Mouse (Mus musculus): ENCODE measurements around the gene Aars2. TPM values are rescaled to one million over a fixed set of nuclear protein-coding genes. Genes with fewer than 3 reads are reported as not detected.

Aars2 gene
- polyA plus RNA-seq, 1 experiment: 70.9 TPM

DNA sequence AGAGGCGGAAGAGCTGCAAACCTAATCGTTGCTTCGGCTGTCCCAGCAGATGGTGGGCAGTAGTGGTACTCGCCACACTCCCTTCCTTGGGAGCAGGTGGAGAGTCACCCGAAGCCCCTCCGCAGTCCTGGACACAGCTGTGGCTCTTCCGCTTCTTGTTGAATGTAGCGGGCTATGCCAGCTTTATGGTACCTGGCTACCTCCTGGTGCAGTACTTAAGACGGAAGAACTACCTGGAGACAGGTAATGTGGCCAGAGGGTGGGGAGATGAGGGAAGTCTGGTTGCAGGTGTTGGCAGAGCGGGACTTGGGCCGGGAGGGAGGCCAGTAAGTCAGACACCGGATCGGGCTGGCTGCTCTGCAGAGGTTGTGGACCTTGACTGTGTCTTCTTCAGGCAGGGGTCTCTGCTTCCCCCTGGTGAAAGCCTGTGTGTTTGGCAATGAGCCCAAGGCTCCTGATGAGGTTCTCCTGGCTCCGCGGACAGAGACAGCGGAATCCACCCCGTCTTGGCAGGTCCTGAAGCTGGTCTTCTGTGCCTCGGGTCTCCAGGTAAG lies 58.0 kb downstream of the Aars2 start:
- DNase-seq: no peak
- H3K4me3 ChIP-seq (ENCODE audit: control insufficient read depth, insufficient read depth, low read length): peak overlapping the region; percentile 88
- no peaks in the 10 kb centered on the region for H3K27me3 ChIP-seq (ENCODE audit: control insufficient read depth, insufficient read depth, low read length)
- TF ChIP-seq POLR2A (IDR thresholded peaks at IDR 0.05; ENCODE audit: control insufficient read depth, extremely low read depth, insufficient read depth, low read length, poor library complexity): no peak
- no peak for TF ChIP-seq CTCF (IDR thresholded peaks at IDR 0.05; ENCODE audit: borderline replicate concordance, control insufficient read depth, extremely low read depth, insufficient read depth, low read length, poor library complexity)
- peaks cover 14% of the 10 kb centered on the region for H3K4me1 ChIP-seq (replicated peaks; ENCODE audit: control insufficient read depth, insufficient read depth, low read length)
- 17% methylated on average over 18 of the region's 18 CpGs for WGBS
- H3K36me3 ChIP-seq (ENCODE audit: control insufficient read depth, insufficient read depth, low read length): peaks cover 39% of the 10 kb centered on the region
- H3K27ac ChIP-seq (ENCODE audit: control insufficient read depth, insufficient read depth, low read length): no peak overlapping the region; the same call in 1 of the 2 replicates

DNA sequence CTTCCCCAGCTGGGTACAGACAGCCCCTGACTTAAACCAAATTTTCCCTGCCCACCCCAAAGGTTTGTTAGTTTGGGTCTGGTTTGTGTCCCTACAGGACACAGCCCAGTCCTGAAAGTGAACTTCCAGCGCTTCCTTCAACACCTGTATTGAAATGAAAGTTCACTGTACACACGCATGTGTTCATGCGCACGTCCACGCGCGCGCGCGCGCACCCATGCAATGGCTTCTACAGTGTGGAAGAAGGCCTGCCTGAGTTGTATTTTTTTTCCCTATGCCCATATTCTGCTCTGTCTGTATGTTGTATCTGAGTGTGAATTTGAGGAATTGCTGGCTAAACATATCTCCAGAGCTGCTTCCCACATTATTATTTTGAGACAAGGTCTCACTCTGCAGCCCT lies 58.5 kb downstream of the Aars2 start:
- DNase-seq: no peak
- Histone ChIP-seq H3K36me3 (ENCODE audit: control insufficient read depth, insufficient read depth, low read length) (peaks cover 41% of the 10 kb centered on the region), H3K4me1 (replicated peaks; ENCODE audit: control insufficient read depth, insufficient read depth, low read length) (peaks cover 14% of the 10 kb centered on the region), H3K27ac (ENCODE audit: control insufficient read depth, insufficient read depth, low read length) (no peak overlapping the region), H3K4me3 (ENCODE audit: control insufficient read depth, insufficient read depth, low read length) (no peak overlapping the region), H3K27me3 (ENCODE audit: control insufficient read depth, insufficient read depth, low read length) (no peaks in the 10 kb centered on the region)
- TF ChIP-seq POLR2A (IDR thresholded peaks at IDR 0.05; ENCODE audit: control insufficient read depth, extremely low read depth, insufficient read depth, low read length, poor library complexity) (no peak), CTCF (IDR thresholded peaks at IDR 0.05; ENCODE audit: borderline replicate concordance, control insufficient read depth, extremely low read depth, insufficient read depth, low read length, poor library complexity) (no peak)
- 96% methylated on average over 11 of the region's 11 CpGs for WGBS

DNA sequence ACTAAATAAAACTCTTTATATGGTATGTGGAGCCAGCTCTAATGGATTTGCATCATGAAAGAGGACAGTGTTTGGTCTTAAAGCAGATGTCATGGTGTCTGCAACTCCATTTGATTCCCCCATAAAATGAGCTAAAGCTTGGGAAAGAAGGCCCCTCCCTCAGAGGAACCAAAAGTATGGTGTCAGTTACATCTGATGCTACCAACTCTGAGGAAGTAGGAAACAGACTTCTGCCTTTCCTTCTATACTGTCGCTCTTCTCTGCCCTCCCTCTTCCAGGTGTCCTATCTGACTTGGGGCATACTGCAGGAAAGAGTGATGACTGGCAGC lies 59.4 kb downstream of the Aars2 start:
- Histone ChIP-seq H3K4me1 (replicated peaks; ENCODE audit: control insufficient read depth, insufficient read depth, low read length) (peaks cover 14% of the 10 kb centered on the region), H3K4me3 (ENCODE audit: control insufficient read depth, insufficient read depth, low read length) (no peak overlapping the region), H3K36me3 (ENCODE audit: control insufficient read depth, insufficient read depth, low read length) (peaks cover 44% of the 10 kb centered on the region), H3K27me3 (ENCODE audit: control insufficient read depth, insufficient read depth, low read length) (no peaks in the 10 kb centered on the region), H3K27ac (ENCODE audit: control insufficient read depth, insufficient read depth, low read length) (no peak overlapping the region)
- WGBS: 75% methylated on average over 1 of the region's 1 CpGs
- TF ChIP-seq CTCF (IDR thresholded peaks at IDR 0.05; ENCODE audit: borderline replicate concordance, control insufficient read depth, extremely low read depth, insufficient read depth, low read length, poor library complexity): no peak
- no peak for TF ChIP-seq POLR2A (IDR thresholded peaks at IDR 0.05; ENCODE audit: control insufficient read depth, extremely low read depth, insufficient read depth, low read length, poor library complexity)
- DNase-seq: no peak

DNA sequence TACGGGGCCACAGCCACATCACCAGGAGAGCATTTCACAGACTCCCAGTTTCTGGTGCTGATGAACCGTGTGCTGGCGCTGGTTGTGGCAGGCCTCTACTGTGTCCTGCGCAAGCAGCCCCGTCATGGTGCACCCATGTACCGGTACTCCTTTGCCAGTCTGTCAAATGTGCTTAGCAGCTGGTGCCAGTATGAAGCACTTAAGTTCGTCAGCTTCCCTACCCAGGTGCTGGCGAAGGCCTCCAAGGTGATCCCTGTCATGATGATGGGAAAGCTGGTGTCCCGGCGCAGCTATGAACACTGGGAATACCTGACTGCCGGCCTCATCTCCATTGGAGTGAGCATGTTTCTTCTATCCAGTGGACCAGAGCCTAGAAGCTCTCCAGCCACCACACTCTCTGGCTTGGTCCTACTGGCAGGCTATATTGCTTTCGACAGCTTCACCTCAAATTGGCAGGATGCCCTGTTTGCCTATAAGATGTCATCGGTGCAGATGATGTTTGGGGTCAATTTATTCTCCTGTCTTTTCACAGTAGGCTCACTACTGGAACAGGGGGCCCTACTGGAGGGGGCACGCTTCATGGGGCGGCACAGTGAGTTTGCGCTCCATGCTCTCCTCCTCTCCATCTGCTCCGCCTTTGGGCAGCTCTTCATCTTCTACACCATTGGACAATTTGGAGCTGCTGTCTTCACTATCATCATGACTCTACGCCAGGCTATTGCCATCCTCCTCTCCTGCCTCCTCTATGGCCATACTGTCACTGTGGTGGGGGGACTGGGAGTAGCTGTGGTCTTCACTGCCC lies 59.9 kb downstream of the Aars2 start:
- no peak overlapping the region for H3K4me3 ChIP-seq (ENCODE audit: control insufficient read depth, insufficient read depth, low read length)
- DNase-seq: no peak
- TF ChIP-seq POLR2A (IDR thresholded peaks at IDR 0.05; ENCODE audit: control insufficient read depth, extremely low read depth, insufficient read depth, low read length, poor library complexity) (no peak), CTCF (IDR thresholded peaks at IDR 0.05; ENCODE audit: borderline replicate concordance, control insufficient read depth, extremely low read depth, insufficient read depth, low read length, poor library complexity) (no peak)
- peaks cover 14% of the 10 kb centered on the region for H3K4me1 ChIP-seq (replicated peaks; ENCODE audit: control insufficient read depth, insufficient read depth, low read length)
- 86% methylated on average over 18 of the region's 18 CpGs for WGBS
- no peak overlapping the region for H3K27ac ChIP-seq (ENCODE audit: control insufficient read depth, insufficient read depth, low read length)
- no peaks in the 10 kb centered on the region for H3K27me3 ChIP-seq (ENCODE audit: control insufficient read depth, insufficient read depth, low read length)
- peaks cover 49% of the 10 kb centered on the region for H3K36me3 ChIP-seq (ENCODE audit: control insufficient read depth, insufficient read depth, low read length)

DNA sequence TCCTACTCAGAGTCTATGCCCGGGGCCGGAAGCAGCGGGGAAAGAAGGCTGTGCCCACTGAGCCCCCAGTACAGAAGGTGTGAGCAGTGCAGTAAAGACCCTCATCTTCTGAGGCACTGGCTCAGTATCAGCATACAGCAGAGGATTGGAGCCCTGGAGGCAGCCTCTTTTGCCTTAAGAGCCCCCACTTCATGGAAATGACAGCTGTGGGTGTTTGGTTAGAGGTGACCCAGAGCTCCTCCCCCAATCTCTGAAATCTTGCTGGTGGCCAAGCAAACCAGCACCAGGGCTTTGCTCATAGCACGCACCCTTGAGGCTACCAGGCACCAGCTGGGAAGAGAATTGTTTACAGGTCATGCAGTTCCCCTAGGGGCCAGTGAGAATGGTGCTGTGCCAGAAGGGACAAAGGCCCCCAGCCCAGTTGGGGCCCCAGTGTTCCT lies 60.5 kb downstream of the Aars2 start:
- WGBS: 82% methylated on average over 4 of the region's 4 CpGs

DNA sequence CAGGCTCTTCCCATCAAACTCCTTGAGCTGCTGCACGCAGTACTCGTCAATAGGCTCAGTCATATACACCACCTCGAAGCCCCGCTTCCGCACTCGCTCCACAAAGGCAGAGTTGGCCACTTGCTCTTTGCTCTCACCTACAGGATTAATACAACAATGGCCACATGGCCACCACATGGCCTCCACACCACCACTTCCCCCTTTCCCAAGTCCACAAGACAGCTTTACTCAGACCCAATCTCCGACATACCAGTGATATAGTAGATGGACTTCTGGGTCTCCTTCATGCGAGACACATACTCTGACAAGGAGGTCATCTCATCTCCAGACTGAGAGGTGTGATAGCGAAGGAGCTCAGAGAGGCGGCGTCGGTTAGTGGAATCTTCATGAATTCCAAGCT lies 62.3 kb downstream of the Aars2 start:
- TF ChIP-seq CTCF (IDR thresholded peaks at IDR 0.05; ENCODE audit: borderline replicate concordance, control insufficient read depth, extremely low read depth, insufficient read depth, low read length, poor library complexity): no peak
- TF ChIP-seq POLR2A (IDR thresholded peaks at IDR 0.05; ENCODE audit: control insufficient read depth, extremely low read depth, insufficient read depth, low read length, poor library complexity): no peak
- DNase-seq: no peak
- Histone ChIP-seq H3K27ac (ENCODE audit: control insufficient read depth, insufficient read depth, low read length) (no peak overlapping the region), H3K4me3 (ENCODE audit: control insufficient read depth, insufficient read depth, low read length) (no peak overlapping the region), H3K36me3 (ENCODE audit: control insufficient read depth, insufficient read depth, low read length) (peaks cover 51% of the 10 kb centered on the region), H3K27me3 (ENCODE audit: control insufficient read depth, insufficient read depth, low read length) (no peaks in the 10 kb centered on the region), H3K4me1 (replicated peaks; ENCODE audit: control insufficient read depth, insufficient read depth, low read length) (peaks cover 13% of the 10 kb centered on the region)
- 93% methylated on average over 12 of the region's 12 CpGs for WGBS

More for the DNA sequence above, 60.5 kb downstream of the Aars2 start:
- Histone ChIP-seq H3K27me3 (ENCODE audit: control insufficient read depth, insufficient read depth, low read length) (no peaks in the 10 kb centered on the region), H3K27ac (ENCODE audit: control insufficient read depth, insufficient read depth, low read length) (no peak overlapping the region), H3K4me3 (ENCODE audit: control insufficient read depth, insufficient read depth, low read length) (no peak overlapping the region), H3K36me3 (ENCODE audit: control insufficient read depth, insufficient read depth, low read length) (peaks cover 51% of the 10 kb centered on the region), H3K4me1 (replicated peaks; ENCODE audit: control insufficient read depth, insufficient read depth, low read length) (peaks cover 14% of the 10 kb centered on the region)
- DNase-seq: no peak
- TF ChIP-seq POLR2A (IDR thresholded peaks at IDR 0.05; ENCODE audit: control insufficient read depth, extremely low read depth, insufficient read depth, low read length, poor library complexity) (no peak), CTCF (IDR thresholded peaks at IDR 0.05; ENCODE audit: borderline replicate concordance, control insufficient read depth, extremely low read depth, insufficient read depth, low read length, poor library complexity) (no peak)
